8 mouse cellular contexts compared by ENCODE assay signal in the genomic region with DNA sequence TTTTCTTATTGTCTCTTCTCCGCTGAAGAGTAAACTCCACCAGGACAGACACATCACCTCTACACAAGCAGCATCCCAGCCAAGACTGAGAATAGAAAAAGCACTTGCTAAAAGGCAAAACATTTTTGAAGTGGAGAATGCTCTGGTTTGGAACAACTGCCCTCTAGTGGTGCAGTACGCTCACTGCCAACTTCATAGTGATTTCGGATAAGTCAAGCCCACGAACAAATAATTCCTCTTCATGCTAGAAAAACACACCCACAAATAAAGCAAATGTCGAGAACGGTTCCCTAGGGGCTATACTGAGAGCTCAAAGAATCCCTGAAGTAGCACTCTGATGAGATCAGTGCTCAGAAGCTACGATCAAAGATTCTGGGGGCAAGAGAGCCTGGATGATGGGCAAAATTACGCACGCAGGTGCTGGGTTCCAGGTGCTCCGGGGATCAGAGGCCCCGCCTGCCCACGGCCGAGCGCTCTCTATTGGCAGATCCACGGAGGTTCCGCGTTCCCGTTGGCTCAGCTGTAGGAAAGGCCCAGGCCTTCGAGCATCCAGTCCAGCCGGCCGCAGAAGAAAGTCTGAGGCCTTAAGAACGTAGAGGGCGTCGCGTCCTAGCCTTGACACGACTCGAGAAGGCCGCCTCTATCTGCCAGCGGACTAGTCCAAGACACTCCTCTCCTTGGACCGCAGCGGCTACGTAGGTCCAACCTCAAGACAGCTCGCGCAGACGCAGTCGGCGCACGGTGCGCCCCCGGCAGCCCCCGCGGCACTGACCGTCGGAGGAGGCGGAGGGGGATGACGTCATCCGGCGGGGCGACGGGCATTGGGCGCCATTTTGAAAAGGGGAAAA. TPM values are rescaled to one million over a fixed set of nuclear protein-coding genes. Genes with fewer than 3 reads are reported as not detected.
DNase-seq lines count a peak whose midpoint lies in the region; ATAC-seq and TF ChIP-seq lines count a peak whose summit lies in the region.

A gene (plus strand): TSS at position 536 of the 848 bp plus-strand sequence.
A gene (minus strand): TSS at position 730 of the 848 bp plus-strand sequence.

- H3K4me2 ChIP-seq in forebrain, embryonic 12.5 days = peak within 1 kb of the TSS; percentile 73
- peak within 1 kb of the TSS; percentile 84 for H3K4me2 ChIP-seq in heart, postnatal 0 days (ENCODE audit: low read depth, low read length)
- H3K4me2 ChIP-seq in liver, embryonic 16.5 days (ENCODE audit: low read depth, low read length) = peak within 1 kb of the TSS; percentile 96
- peak within 1 kb of the TSS; percentile 96 for H3K4me2 ChIP-seq in neural tube, embryonic 13.5 days

- H3K4me3 ChIP-seq in E14TG2a.4 (replicated peaks; ENCODE audit: low read length) = peak within 1 kb of the TSS; percentile 98
- H3K4me3 ChIP-seq in forebrain, embryonic 12.5 days (replicated peaks) = peak within 1 kb of the TSS; percentile 99
- peak within 1 kb of the TSS; percentile 87 for H3K4me3 ChIP-seq in heart, postnatal 0 days (ENCODE audit: low read depth, low read length)
- peak within 1 kb of the TSS; percentile 95 for H3K4me3 ChIP-seq in liver, embryonic 16.5 days (ENCODE audit: low read depth, low read length)
- H3K4me3 ChIP-seq in neural tube, embryonic 13.5 days = peak within 1 kb of the TSS; percentile 98
- peak within 1 kb of the TSS; percentile 93 for H3K4me3 ChIP-seq in testis, adult 2 months (ENCODE audit: control insufficient read depth, low read depth, low read length)

- H3K27ac ChIP-seq in forebrain, embryonic 12.5 days = peak within 1 kb of the TSS; percentile 97
- peak within 1 kb of the TSS; percentile 94 for H3K27ac ChIP-seq in heart, postnatal 0 days (ENCODE audit: low read depth)
- H3K27ac ChIP-seq in liver, embryonic 16.5 days (ENCODE audit: low read length) = peak within 1 kb of the TSS; percentile 96
- peak within 1 kb of the TSS; percentile 96 for H3K27ac ChIP-seq in neural tube, embryonic 13.5 days (replicated peaks)
- H3K27ac ChIP-seq in testis, adult 2 months (ENCODE audit: control insufficient read depth, insufficient read depth, low read depth, low read length) = peak within 1 kb of the TSS; percentile 79

- peak; percentile 73 for TF ChIP-seq POLR2A in testis, adult 2 months (IDR thresholded peaks at IDR 0.05; ENCODE audit: control insufficient read depth, low read depth, low read length)

- WGBS in forebrain, embryonic 12.5 days = under 1% methylated on average over 51 of the region's 51 CpGs
- WGBS in heart, postnatal 0 days = under 1% methylated on average over 51 of the region's 51 CpGs
- under 1% methylated on average over 50 of the region's 51 CpGs for WGBS in liver, embryonic 16.5 days (ENCODE audit: insufficient replicate concordance)
- under 1% methylated on average over 51 of the region's 51 CpGs for WGBS in neural tube, embryonic 13.5 days

- H3K27me3 ChIP-seq in E14TG2a.4 (ENCODE audit: insufficient read depth, low read length) = no peaks in the 10 kb centered on the region
- H3K27me3 ChIP-seq in forebrain, embryonic 12.5 days = no peaks in the 10 kb centered on the region
- no peaks in the 10 kb centered on the region for H3K27me3 ChIP-seq in heart, postnatal 0 days (ENCODE audit: control insufficient read depth, insufficient read depth, low read length)
- H3K27me3 ChIP-seq in liver, embryonic 16.5 days (ENCODE audit: control insufficient read depth, insufficient read depth, low read depth, low read length) = no peaks in the 10 kb centered on the region
- H3K27me3 ChIP-seq in neural tube, embryonic 13.5 days = no peaks in the 10 kb centered on the region
- H3K27me3 ChIP-seq in testis, adult 2 months (ENCODE audit: control insufficient read depth, insufficient read depth, low read length) = no peaks in the 10 kb centered on the region

- peak; percentile 90 for TF ChIP-seq CTCF in E14TG2a.4 (conservative IDR thresholded peaks at IDR 0.05; ENCODE audit: low read length)
- peak; percentile 80 for TF ChIP-seq CTCF in heart, postnatal 0 days (IDR thresholded peaks at IDR 0.05; ENCODE audit: low read depth)
- no peak; the same call in 1 of the 2 replicates for TF ChIP-seq CTCF in testis, adult 2 months (IDR thresholded peaks at IDR 0.05; ENCODE audit: control insufficient read depth, insufficient read depth, insufficient replicate concordance, low read depth, low read length)

- TF ChIP-seq EP300 in heart, postnatal 0 days (IDR thresholded peaks at IDR 0.05; ENCODE audit: low read depth) = no peak

- peaks cover 71% of the 10 kb centered on the region for H3K36me3 ChIP-seq in E14TG2a.4 (ENCODE audit: insufficient read depth, low read length)
- peaks cover 13% of the 10 kb centered on the region; the same call in 1 of the 2 replicates for H3K36me3 ChIP-seq in forebrain, embryonic 12.5 days (replicated peaks)
- H3K36me3 ChIP-seq in heart, postnatal 0 days (replicated peaks; ENCODE audit: control insufficient read depth, insufficient read depth, low read length) = peaks cover 7% of the 10 kb centered on the region; the same call in 1 of the 2 replicates
- peaks cover 2% of the 10 kb centered on the region; the same call in 1 of the 2 replicates for H3K36me3 ChIP-seq in liver, embryonic 16.5 days (ENCODE audit: control insufficient read depth, insufficient read depth)
- H3K36me3 ChIP-seq in neural tube, embryonic 13.5 days = peaks cover 16% of the 10 kb centered on the region; the same call in 1 of the 2 replicates
- peaks cover 1% of the 10 kb centered on the region; the same call in 1 of the 2 replicates for H3K36me3 ChIP-seq in testis, adult 2 months (ENCODE audit: control insufficient read depth, insufficient read depth, low read length)

- H3K4me1 ChIP-seq in E14TG2a.4 (replicated peaks; ENCODE audit: low read depth, low read length) = peaks cover 69% of the 10 kb centered on the region
- H3K4me1 ChIP-seq in forebrain, embryonic 12.5 days = peaks cover 54% of the 10 kb centered on the region
- peaks cover 29% of the 10 kb centered on the region for H3K4me1 ChIP-seq in heart, postnatal 0 days (ENCODE audit: control insufficient read depth, insufficient read depth)
- H3K4me1 ChIP-seq in liver, embryonic 16.5 days (ENCODE audit: control insufficient read depth, low read depth, low read length) = peaks cover 30% of the 10 kb centered on the region
- H3K4me1 ChIP-seq in neural tube, embryonic 13.5 days (replicated peaks) = peaks cover 83% of the 10 kb centered on the region
- H3K4me1 ChIP-seq in testis, adult 2 months (ENCODE audit: control insufficient read depth, insufficient read depth, low read length) = peaks cover 9% of the 10 kb centered on the region

- H3K9ac ChIP-seq in forebrain, embryonic 12.5 days = peak within 1 kb of the TSS; percentile 95
- H3K9ac ChIP-seq in heart, postnatal 0 days (replicated peaks; ENCODE audit: low read depth, low read length) = peak within 1 kb of the TSS; percentile 93
- peak within 1 kb of the TSS; percentile 97 for H3K9ac ChIP-seq in liver, embryonic 16.5 days (ENCODE audit: low read depth, low read length)
- peak within 1 kb of the TSS; percentile 98 for H3K9ac ChIP-seq in neural tube, embryonic 13.5 days

- peak; percentile 94 for ATAC-seq in forebrain, embryonic 12.5 days (ENCODE audit: low FRiP score)
- peak; percentile 96 for ATAC-seq in heart, postnatal 0 days (ENCODE audit: insufficient read depth, low read depth)
- ATAC-seq in liver, embryonic 16.5 days (ENCODE audit: low read depth) = peak; percentile 91
- ATAC-seq in neural tube, embryonic 13.5 days (ENCODE audit: low read depth) = peak; percentile 93

- H3K9me3 ChIP-seq in E14TG2a.4 (ENCODE audit: low read length) = no peaks in the 10 kb centered on the region
- H3K9me3 ChIP-seq in forebrain, embryonic 12.5 days = no peaks in the 10 kb centered on the region
- H3K9me3 ChIP-seq in heart, postnatal 0 days (replicated peaks; ENCODE audit: control insufficient read depth, low read length) = no peaks in the 10 kb centered on the region
- no peaks in the 10 kb centered on the region for H3K9me3 ChIP-seq in liver, embryonic 16.5 days (replicated peaks; ENCODE audit: control insufficient read depth, low read length)
- no peaks in the 10 kb centered on the region for H3K9me3 ChIP-seq in neural tube, embryonic 13.5 days

- peak; percentile 88 for DNase-seq in c-Kit-positive CD71-positive TER-119-positive erythroid progenitor cells, embryonic 14.5 days (ENCODE audit: low spot score)
- DNase-seq in heart, postnatal 0 days (ENCODE audit: low spot score) = peak; percentile 94
- peak; percentile 98 to 99 for DNase-seq in kidney, postnatal 4 days

RNA-seq across cellular contexts. Expression of the first gene that starts in this region (rescaled TPM):
- polyA plus RNA-seq in forebrain, embryonic 12.5 days (2016; fragmentation: Nextera tagmentation; extraction: Ambion mirVana) = 63.6 and 68.4 TPM in 2 replicates
- total RNA-seq in heart, postnatal 0 days (2014; rRNA removed; ENCODE audit: low replicate concordance) = 26.0 and 31.7 TPM in 2 replicates
- 26.0 and 27.8 TPM in 2 replicates for polyA plus RNA-seq in heart, postnatal 0 days (2015; fragmentation: Nextera tagmentation; extraction: Ambion mirVana)
- 5.7 TPM in 2 replicates for polyA plus RNA-seq in liver, embryonic 16.5 days (2015; fragmentation: Nextera tagmentation; extraction: Ambion mirVana)
- 84.9 and 87.4 TPM in 2 replicates for polyA plus RNA-seq in neural tube, embryonic 13.5 days (2015; fragmentation: Nextera tagmentation; extraction: Ambion mirVana)
- polyA plus RNA-seq in testis, adult 2 months (2012; rRNA removed) = 109 and 119 TPM in 2 replicates

RNA-seq across cellular contexts. Expression of the second gene that starts in this region (rescaled TPM):
- 12.3 and 16.2 TPM in 2 replicates for polyA plus RNA-seq in forebrain, embryonic 12.5 days (2016; fragmentation: Nextera tagmentation; extraction: Ambion mirVana)
- 24.7 and 33.9 TPM in 2 replicates for total RNA-seq in heart, postnatal 0 days (2014; rRNA removed; ENCODE audit: low replicate concordance)
- 16.9 and 17.1 TPM in 2 replicates for polyA plus RNA-seq in heart, postnatal 0 days (2015; fragmentation: Nextera tagmentation; extraction: Ambion mirVana)
- 3.9 and 4.3 TPM in 2 replicates for polyA plus RNA-seq in liver, embryonic 16.5 days (2015; fragmentation: Nextera tagmentation; extraction: Ambion mirVana)
- polyA plus RNA-seq in neural tube, embryonic 13.5 days (2015; fragmentation: Nextera tagmentation; extraction: Ambion mirVana) = 34.0 and 35.5 TPM in 2 replicates
- 24.5 and 28.5 TPM in 2 replicates for polyA plus RNA-seq in testis, adult 2 months (2012; rRNA removed)

Comparison
In these comparisons a context has a peak if more than half of its experiments do, and no peak if none do; other contexts are left out.
1. Peak in every context shown above with its lines: DNase-seq, ATAC-seq, H3K4me3 ChIP-seq and H3K27ac ChIP-seq.